Mouse (Mus musculus) cortical plate, adult 2 months (tissue): Measurements from ENCODE around the gene 4933407L21Rik. TPM values are rescaled to one million over a fixed set of nuclear protein-coding genes. Genes with fewer than 3 reads are reported as not detected.
"Not testable (repeated sequence)": the region's sequence is repeated elsewhere in the genome, so short reads cannot be mapped to it uniquely, and the experiment has no call there.

Experiments
- H3K27ac ChIP-seq: fragments of 200-500 bp; 2 replicates; pipeline ENCODE4 v1.5.1; 2012; ENCODE audit warnings: low read length, control low read depth, inconsistent platforms; ENCODE audit not compliant: insufficient read depth
- H3K4me1 ChIP-seq: fragments of 200-500 bp; 2 replicates; pipeline ENCODE4 v1.6.1; 2011; ENCODE audit warnings: low read length; ENCODE audit not compliant: control insufficient read depth, insufficient read depth
- H3K4me3 ChIP-seq: fragments of 200-500 bp; 2 replicates; pipeline ENCODE4 v1.5.1; 2011; ENCODE audit warnings: mild to moderate bottlenecking, low read length, control low read depth; ENCODE audit not compliant: insufficient read depth
- CTCF ChIP-seq: fragments of 200-500 bp; IDR thresholded peaks from 2 replicates; pipeline ENCODE4 v1.5.1; 2011; ENCODE audit warnings: mild to moderate bottlenecking, control low read depth, low read length; ENCODE audit not compliant: insufficient read depth; ENCODE audit errors: extremely low read depth
- POLR2A ChIP-seq: fragments of 200-500 bp; IDR thresholded peaks from 2 replicates; pipeline ENCODE4 v1.6.1; 2011; ENCODE audit warnings: mild to moderate bottlenecking, low read length, control low read depth; ENCODE audit not compliant: insufficient read depth; ENCODE audit errors: extremely low read depth
- polyA plus RNA-seq: library from polyadenylated mRNA; depleted of rRNA; stranded (reverse); fragments of >200 nt; gene quantifications from 2 replicates; pipeline ENCODE4 v1.2.3, GENCODE M21; 2012; rRNA removed

The 4933407L21Rik gene
- polyA plus RNA-seq, 1 experiment = 6.6 TPM

DNA sequence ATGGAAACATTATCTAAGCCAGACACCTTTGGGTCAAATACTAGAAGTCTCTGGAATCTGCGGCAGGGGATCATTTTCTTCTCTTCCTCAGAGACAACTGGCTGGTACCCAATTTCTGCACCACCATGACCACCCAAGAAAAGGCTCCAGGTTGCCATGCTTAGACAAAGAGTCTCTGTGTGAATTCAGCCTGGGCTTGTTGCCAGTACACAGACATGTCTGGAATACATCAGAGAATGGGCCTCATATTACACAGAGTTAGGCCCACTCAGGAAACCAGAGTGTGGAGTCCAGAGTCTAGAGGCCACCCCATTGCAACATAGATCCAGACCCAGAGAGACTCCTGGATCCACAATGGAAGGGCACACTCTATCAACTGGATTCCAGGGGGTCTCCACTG, 41.2 kb downstream of the 4933407L21Rik start:
- H3K27ac ChIP-seq = no peak overlapping the region
- no peaks in the 10 kb centered on the region; the same call in 1 of the 2 replicates for H3K4me1 ChIP-seq
- TF ChIP-seq POLR2A = no peak
- no peak for TF ChIP-seq CTCF
- no peak overlapping the region for H3K4me3 ChIP-seq

DNA sequence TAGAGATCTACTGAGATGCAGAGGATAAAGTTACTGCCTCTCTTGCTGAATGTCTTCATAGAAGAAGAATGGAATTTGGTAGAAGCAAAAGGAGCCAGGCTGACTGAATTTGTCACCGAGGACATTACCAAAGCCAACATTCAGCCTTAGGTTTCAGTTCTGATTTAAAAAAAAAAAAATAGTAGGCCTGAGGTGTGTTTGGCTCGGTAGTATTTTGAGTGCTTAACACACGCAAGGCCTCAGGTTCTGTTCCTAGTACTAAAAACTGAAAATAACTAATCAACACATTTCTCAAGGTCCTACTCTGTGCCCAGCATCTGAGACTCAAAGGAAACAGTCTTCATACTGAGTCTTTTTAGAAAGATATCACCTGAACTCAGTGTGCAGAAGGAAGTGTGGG, 42.8 kb downstream of the 4933407L21Rik start:
- Histone ChIP-seq H3K4me1 (no peaks in the 10 kb centered on the region), H3K4me3 (no peak overlapping the region), H3K27ac (no peak overlapping the region)
- no peak for TF ChIP-seq CTCF

DNA sequence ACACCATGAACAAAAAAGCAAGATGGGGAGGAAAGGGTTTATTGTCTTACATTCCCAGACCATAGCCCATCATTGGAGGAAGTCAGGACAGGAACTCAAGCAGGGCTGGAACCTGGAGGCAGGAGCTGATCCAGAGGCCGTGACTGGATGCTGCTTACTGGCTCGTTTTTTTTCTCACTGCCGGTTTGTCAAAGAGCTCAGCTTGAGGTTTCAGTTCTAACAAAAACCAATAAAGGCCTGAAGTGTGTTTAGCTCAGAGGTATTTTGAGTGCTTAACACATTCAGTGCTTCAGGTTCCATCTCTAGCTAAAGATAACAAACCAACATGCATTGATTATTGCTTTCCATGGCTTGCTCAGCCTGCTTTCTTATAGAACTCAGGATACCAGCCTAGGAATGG, 44.1 kb downstream of the 4933407L21Rik start:
- TF ChIP-seq POLR2A = no peak
- TF ChIP-seq CTCF = no peak
- Histone ChIP-seq H3K4me3 (no peak overlapping the region), H3K27ac (no peak overlapping the region), H3K4me1 (no peaks in the 10 kb centered on the region)

DNA sequence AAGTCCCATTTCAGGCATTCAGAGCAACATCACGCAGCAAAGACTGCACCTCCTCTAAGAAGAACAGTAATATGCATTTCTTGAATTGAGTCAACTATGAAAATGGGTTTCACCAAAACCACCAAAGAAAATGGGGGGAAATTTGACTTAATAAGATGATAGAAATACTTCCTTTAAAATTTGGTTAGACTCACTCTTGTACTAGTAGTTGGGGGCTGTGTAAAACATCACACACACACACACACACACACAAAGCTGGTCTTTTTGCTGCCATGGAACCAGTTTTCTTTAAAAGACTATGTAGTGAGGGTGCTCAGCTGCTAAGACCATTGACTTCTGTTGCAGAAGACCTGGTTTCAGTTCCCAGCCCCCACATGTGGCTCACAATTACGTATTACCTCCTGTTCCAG, 45.2 kb downstream of the 4933407L21Rik start:
- H3K4me1 ChIP-seq = no peaks in the 10 kb centered on the region
- no peak for TF ChIP-seq POLR2A
- no peak for TF ChIP-seq CTCF
- no peak overlapping the region for H3K27ac ChIP-seq
- H3K4me3 ChIP-seq = no peak overlapping the region

DNA sequence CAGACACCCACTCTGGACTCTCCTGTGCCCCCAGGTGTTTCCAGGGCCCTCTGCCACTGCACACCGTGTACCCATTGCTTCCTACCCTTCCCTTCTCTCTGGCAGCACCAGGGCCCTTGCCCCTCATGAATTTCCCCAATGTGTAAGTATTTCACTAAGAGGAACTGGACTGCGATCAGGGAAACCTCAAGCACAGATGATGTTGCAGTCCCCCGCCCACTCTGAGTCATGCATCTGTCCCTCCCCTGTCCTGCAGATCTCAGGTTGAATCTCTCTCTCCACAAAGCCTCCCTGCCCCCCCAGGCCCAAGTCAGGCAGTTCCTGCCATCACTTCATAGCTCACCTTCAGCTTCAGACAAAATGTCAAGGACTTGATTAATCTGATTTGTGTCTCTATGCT, 49.4 kb downstream of the 4933407L21Rik start:
- Histone ChIP-seq H3K4me3 (no peak overlapping the region), H3K27ac (no peak overlapping the region), H3K4me1 (no peaks in the 10 kb centered on the region)
- TF ChIP-seq CTCF (no peak), POLR2A (no peak)

DNA sequence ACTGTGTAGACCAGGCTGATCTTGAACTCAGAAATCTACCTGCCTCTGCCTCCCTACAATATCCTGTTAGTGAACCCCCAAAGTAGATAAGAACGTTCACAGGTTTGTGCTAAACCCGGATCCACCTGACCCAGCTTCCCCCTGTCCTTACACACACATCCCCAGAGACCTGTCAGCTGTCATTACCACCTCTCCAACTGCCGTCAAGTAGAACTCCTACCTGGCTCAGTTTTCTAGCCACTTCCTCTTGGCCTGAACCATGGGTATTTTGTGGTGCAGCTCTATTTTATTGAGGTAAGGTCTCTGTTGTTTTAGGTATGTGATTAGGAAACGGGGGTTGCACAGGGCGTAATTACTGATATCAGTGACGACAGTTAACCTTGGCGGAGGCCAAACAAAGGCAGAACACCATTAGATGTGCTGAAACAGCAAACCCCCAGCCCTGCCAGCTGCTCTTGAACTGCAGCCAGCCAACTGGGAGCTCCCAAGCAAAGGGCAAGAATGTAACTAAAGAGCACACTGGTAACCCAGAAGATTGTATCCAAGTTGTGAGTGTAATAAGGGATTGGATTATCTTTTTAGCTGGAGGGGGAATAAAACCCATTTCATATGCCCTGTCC, 53.6 kb downstream of the 4933407L21Rik start:
- Histone ChIP-seq H3K4me3 (no peak overlapping the region), H3K4me1 (no peaks in the 10 kb centered on the region), H3K27ac (no peak overlapping the region)
- no peak for TF ChIP-seq CTCF
- TF ChIP-seq POLR2A = no peak

DNA sequence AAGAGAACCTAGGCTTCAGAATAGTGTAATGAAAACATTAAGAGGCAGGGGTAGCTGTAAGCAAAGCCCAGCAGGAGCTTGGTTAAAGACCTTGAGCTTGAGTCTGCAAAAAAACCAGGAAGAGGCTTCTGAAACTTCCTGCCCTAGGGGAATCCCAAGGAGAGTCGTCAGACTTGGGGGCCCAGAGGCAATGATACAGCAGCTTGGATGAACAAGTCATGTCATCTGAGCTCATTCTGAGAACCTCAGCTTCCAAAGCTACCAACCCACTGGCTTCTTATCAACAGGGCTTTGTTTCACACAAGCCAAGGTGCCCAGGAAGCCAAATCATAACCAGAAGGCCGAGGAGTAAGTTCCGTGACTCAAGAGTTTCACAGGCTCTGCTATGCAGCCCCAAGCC, 57.5 kb downstream of the 4933407L21Rik start:
- Histone ChIP-seq H3K27ac (no peak overlapping the region), H3K4me3 (no peak overlapping the region), H3K4me1 (no peaks in the 10 kb centered on the region)
- TF ChIP-seq POLR2A (no peak), CTCF (no peak)

DNA sequence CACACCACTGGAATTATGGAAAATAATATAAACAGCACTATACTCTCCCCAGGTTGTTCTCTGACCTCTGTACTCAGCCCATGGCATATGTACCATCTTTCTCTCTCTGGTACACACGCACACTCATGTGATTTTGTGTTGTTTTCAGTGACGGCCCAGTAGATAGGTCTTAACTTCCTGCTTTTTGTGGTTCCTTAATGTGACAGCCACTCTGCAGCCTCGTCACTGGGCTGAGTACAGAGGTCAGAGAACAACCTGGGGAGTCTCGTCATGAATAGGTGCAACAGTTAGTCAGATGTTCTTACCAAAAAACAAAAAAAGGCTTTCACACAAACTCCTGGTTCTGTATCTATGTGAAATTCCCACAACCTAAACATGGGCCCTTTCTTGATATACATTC, 60.1 kb downstream of the 4933407L21Rik start:
- H3K4me1 ChIP-seq = no peaks in the 10 kb centered on the region
- TF ChIP-seq POLR2A (no peak), CTCF (no peak)

DNA sequence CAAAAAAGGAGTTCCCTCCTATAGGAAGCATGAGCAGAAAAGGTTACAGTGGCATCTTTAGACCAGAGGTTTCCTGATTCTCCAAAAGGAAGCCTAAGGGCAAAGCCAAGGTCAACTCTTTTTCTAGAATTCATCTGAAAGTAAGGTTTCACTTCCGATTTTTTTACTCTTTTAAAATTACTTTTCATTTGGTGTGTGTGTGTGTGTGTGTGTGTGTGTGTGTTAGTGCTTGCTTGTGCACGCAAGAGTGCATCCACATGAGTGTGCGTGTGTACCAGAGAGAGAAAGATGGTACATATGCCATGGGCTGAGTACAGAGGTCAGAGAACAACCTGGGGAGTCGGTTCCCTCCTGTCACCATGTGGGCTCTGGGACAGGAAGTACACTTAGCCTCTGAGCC, 60.6 kb downstream of the 4933407L21Rik start:
- H3K4me1 ChIP-seq, H3K4me3 ChIP-seq, H3K27ac ChIP-seq: not testable (repeated sequence)

More for the DNA sequence above, 60.1 kb downstream of the 4933407L21Rik start:
- no peak overlapping the region for H3K27ac ChIP-seq
- no peak overlapping the region for H3K4me3 ChIP-seq

Other genes with a start within 250 kb of the 4933407L21Rik start
- gene A630001G21Rik, start 149.8 kb upstream of the 4933407L21Rik start, polyA plus RNA-seq = 0.94 and 1.2 TPM in 2 replicates
- 113 and 114 TPM in 2 replicates for gene Cab39, start 135.0 kb upstream of the 4933407L21Rik start, polyA plus RNA-seq
- gene Itm2c, start 34.2 kb upstream of the 4933407L21Rik start, polyA plus RNA-seq = 835 and 861 TPM in 2 replicates
- gene Gpr55, start 32.5 kb downstream of the 4933407L21Rik start, polyA plus RNA-seq = 0.08 and 0.13 TPM in 2 replicates
- 1.5 and 2.0 TPM in 2 replicates for gene Spata3, start 88.3 kb downstream of the 4933407L21Rik start, polyA plus RNA-seq
- 11.1 and 11.3 TPM in 2 replicates for gene 2810459M11Rik, start 117.4 kb downstream of the 4933407L21Rik start, polyA plus RNA-seq
- 72.1 and 72.5 TPM in 2 replicates for gene Psmd1, start 135.9 kb downstream of the 4933407L21Rik start, polyA plus RNA-seq
- 0.08 and 0.13 TPM in 2 replicates for gene Htr2b, start 183.5 kb downstream of the 4933407L21Rik start, polyA plus RNA-seq
- gene Gm21972, start 205.2 kb downstream of the 4933407L21Rik start, polyA plus RNA-seq = 1.5 and 2.2 TPM in 2 replicates
- gene Armc9, start 226.3 kb downstream of the 4933407L21Rik start, polyA plus RNA-seq = 34.2 and 35.0 TPM in 2 replicates